Mouse (Mus musculus): Measurements from ENCODE around the gene Slc35g3.
"Not testable (repeated sequence)": the region's sequence is repeated elsewhere in the genome, so short reads cannot be mapped to it uniquely, and the experiment has no call there.

Slc35g3 gene

GRCm38 (mm10) chr11:69754701-69755100 lies 7.1 kb downstream of the Slc35g3 start:
- DNase-seq (ENCODE audit: low spot score), result no peak

DNA sequence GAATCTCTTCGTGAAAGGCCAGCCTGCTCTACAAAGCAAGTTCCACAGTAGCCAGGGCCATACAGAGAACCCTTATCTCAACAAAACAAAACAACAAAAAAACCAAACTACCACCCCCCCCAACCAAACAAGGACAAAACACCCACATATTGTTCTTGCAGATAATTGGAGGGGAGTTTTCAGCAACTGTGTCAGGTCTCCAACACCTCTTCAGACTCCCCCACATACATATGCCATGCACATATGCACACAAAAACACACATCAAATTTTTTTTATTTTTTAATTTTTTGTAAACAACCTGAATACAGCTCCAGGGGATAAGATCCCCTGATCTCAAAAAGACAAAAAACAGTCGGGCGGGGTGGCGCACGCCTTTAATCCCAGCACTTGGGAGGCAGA lies 7.5 kb downstream of the Slc35g3 start:
- DNase-seq (ENCODE audit: low spot score), result no peak

DNA sequence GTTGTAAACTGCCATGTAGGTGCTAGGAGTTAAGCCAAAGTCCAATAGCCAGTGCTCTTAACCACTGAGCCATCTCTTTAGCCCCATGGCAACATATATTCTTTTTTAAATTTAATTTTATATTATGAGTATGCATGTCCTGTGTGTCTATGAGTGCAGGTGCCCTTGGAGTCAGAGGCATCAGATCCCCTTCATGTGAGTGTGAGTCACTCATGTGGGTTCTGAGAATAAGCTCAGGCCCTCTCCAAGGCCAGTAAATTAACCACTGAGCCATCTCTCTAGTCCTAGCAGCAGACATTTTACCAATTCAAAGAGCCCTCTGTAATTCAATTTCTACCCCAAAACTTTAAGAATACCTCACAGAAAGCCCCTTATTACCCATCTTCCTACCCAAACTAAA lies 9.1 kb downstream of the Slc35g3 start:
- no peak for DNase-seq (ENCODE audit: low spot score)

DNA sequence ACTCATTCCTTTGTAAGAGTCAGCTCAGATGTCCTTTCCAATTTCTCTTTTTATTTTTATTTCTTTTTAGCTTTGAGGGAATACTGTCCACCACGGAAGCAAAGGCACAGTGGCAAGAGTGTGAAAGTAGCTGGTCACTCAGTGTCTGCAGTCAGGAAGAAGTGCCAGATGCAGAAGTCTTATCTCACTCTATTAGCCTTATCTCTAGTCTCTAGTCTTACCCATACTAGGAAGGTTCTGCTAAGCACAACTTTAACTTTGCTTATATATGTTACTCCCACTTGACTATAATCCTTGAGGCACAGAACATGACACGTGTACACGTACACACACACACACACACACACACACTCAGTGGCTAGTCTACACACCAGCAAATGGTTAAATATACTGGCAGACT lies 10.1 kb downstream of the Slc35g3 start:
- no peak for DNase-seq (ENCODE audit: low spot score)

DNA sequence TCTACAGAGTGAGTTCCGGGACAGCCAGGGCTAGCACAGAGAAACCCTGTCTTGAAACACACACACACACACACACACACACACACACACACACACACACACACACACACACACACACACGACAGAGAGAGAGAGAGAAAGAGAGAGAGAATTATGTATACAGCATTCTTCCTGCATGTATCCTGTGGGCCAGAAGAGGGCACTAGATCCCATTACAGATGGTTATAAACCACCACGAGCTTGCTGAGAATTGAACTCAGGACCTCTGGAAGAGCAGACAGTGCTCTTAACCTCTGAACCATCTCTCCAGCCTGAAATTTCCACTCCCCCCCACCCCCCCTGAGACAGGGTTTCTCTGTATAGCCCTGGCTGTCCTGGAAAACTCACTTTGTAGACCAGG lies 30.4 kb downstream of the Slc35g3 start:
- not testable (repeated sequence) for DNase-seq (ENCODE audit: low spot score)

- peak; percentile 17 for DNase-seq (ENCODE audit: low spot score)
Measured at GRCm38 (mm10) chr11:69729063-69729462, 32.7 kb downstream of the Slc35g3 start.

DNA sequence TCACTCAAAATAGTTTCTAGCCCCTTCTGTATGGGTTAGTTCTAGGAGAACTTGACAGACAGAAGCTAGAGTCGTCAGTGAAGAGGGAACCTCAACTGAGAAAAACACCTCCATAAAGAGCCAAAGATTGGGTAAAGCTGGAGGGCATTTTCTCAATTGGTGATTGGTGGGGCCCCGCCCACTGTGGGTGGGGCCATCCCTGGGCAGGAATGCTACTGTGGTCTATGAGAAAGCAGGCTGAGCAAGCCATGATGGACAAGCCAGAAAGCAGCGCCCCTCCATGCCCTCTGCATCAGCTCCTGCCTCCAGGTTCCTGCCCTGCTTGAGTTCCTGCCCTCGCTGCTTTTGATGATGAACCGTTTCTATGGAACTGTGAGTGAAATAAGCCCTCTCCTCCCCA lies 35.8 kb downstream of the Slc35g3 start:
- DNase-seq (ENCODE audit: low spot score), result no peak

DNA sequence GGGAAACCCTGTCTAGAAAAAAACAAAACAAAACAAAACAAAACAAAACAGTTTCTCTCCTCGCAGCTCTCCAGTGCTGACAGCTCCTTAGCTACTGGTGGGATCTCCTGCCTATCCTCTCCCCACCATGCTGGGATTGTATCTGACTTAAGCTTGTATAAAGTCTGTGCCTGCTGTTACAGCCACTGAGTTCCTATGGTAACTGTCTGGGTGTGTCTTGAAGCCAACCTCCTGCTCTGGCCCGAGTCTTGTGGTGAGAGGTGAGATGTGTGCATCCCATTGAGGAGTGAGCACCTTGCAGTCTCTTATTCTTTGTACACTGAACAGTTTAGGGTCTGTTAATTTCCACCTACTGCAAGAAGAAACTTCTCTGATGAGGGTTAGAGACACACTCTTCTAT lies 38.7 kb downstream of the Slc35g3 start:
- no peak for DNase-seq (ENCODE audit: low spot score)

DNA sequence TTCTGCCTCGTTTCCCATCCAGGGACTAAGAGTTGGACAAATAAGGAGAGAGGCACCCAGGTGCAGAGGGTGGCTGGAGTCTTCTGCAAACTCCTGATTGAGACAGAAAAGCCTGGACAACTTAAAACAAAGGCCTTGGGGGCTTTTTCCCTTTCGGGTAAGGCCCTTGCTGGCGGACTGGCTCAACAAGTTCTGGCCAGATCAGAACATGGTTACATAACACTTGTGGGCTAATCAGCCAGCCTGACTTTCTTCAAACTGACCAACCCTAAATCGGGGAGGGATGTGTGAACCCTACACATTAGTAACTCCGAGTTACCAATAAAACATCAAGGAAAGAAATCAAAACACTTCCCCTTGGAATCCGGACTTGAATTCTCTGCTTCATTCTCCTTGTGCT lies 40.9 kb downstream of the Slc35g3 start:
- no peak for DNase-seq (ENCODE audit: low spot score)

- no peak for DNase-seq (ENCODE audit: low spot score)
Measured at GRCm38 (mm10) chr11:69719423-69719822, 42.3 kb downstream of the Slc35g3 start.

GRCm38 (mm10) chr11:69718661-69719060 lies 43.1 kb downstream of the Slc35g3 start:
- peak; percentile 85 for DNase-seq (ENCODE audit: low spot score)

GRCm38 (mm10) chr11:69716953-69717352 lies 44.8 kb downstream of the Slc35g3 start:
- DNase-seq (ENCODE audit: low spot score), result no peak

GRCm38 (mm10) chr11:69715929-69716328 lies 45.8 kb downstream of the Slc35g3 start:
- DNase-seq (ENCODE audit: low spot score), result peak; percentile 85

DNA sequence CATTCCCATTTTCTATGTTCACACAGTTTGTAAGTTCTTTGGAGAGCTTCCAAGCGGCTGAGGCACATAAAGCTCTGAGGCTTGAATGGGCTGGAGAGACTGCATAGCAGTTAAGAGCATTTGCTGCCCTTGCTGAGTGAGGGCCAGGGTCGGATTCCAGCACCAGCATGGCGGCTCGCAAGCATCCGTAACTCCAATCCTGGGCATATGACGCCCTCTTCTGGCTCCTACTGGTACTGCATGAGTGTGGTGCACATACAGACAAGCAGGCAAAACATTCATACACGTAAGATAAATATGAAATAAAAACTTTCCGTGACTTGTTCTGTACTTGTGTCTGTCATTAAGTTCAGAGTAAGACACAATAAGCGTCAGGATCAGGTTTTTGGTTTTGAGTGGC lies 46.3 kb downstream of the Slc35g3 start:
- no peak for DNase-seq (ENCODE audit: low spot score)

- peak; percentile 81 for DNase-seq (ENCODE audit: low spot score)
Measured at GRCm38 (mm10) chr11:69714636-69715329, 47.0 kb downstream of the Slc35g3 start.

DNA sequence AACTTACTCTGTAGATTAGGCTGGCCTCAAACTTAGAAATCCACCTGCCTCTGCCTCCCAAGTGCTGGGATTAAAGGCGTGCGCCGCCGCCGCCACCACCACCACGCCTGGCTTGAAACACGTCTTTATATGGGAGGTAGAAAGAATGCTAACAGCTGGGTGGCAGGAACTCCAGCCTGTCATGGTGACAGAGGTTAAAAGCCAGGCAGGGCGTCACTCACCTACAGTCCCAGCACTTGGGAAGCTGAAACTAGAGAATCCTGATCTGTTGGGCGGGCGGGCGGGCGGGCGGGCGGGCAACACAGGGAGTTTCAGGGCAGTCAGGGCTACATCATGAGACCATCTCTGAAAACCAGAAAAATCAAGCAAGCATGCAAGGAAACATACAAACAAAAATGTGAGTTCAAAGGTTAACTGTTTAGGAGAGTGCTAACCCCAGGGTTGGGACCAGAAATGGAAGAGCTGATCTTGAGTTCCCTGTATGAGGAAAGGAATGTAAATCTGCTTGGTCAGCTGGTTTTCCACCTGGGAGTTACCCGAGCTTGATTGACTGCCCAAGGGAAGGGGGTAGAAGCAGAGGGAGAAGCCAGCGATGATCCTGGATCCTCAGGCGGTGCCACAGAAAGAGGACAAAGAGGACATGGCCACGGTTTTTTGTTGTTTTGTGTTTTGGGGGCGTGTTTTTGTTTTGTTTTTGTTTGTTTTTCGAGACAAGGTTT lies 48.7 kb downstream of the Slc35g3 start:
- peak; percentile 63 for DNase-seq (ENCODE audit: low spot score)

GRCm38 (mm10) chr11:69711082-69711481 lies 50.7 kb downstream of the Slc35g3 start:
- no peak for DNase-seq (ENCODE audit: low spot score)

DNA sequence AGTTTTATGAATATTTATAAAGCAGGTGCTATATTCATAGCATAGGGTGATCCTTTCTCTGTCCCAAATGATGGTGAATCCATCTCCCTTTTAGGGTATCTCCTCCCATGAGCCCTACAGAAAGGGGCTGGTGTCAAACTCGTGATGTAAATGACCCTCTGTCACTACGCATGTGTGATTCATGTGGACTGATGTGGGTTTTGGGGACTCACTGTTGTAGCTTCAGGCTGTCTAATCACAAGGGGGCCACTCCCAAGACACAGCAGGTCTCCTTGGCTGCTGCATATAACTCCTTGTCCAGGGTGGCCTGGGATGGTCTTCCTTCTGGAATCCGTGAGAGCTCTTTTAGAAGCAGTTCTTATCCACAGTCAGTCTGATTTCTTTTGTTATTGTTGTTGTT lies 51.3 kb downstream of the Slc35g3 start:
- no peak for DNase-seq (ENCODE audit: low spot score)
